Mouse (Mus musculus): Measurements from ENCODE around the gene Zfp185.

Zfp185 gene

DNA sequence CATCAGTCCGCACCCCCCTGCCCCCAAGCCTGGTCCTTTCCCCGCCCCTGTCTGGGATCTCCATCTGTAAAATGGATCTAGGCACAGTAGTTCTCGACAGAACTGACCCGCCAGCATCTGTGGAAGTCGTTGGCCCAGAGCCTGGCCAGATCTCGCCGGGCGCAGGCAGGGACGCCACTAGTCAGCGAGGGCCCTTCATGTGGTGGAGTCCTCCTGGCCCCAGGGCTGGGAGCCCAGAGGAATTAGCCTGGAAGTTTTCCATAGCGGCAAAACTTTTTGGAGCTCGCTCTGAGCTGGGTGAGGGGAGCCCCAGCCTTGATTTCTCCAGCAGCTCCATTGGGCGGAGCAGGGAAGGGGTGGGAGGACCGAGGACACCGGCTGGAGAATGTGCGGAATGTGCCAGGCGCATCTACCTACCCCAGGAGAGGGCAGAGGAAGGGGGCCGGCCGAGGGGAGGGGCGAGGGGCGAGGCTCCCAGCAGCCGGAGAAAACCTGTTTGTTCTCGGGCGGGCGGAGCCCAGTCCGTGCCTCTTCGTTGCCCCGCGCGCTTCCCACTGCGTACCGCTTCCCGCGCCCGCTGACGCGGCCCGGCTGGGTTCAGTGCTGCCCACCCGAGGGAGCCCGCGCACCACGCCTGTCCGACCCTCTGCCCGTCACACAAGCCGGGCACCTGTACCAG lies at the start of gene Zfp185:
TSS of gene Zfp185 (plus strand) at position 499 of the 679 bp plus-strand sequence.
- DNase-seq (ENCODE audit: low spot score) = peak; percentile 81

DNA sequence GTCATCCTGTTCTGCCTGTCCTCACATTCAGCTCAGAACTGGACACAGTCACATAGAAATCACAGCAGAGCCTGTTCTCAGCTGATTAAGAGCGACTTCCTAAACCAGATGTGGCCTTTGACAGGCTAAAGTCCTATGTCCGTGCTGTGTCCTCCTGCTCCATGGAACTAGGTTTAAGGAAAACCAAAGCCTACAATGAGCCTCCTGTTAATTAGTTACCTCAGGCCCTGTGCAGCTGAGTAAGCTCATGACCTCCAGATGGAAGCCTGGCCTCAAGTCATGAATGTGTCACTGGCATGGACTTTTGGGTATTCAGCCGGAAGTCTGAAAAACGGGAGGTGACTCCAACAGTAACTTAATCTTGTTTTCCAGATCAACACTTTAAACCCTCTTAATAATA lies 33.7 kb upstream of the Zfp185 start:
- peak; percentile 46 for DNase-seq (ENCODE audit: low spot score)

DNA sequence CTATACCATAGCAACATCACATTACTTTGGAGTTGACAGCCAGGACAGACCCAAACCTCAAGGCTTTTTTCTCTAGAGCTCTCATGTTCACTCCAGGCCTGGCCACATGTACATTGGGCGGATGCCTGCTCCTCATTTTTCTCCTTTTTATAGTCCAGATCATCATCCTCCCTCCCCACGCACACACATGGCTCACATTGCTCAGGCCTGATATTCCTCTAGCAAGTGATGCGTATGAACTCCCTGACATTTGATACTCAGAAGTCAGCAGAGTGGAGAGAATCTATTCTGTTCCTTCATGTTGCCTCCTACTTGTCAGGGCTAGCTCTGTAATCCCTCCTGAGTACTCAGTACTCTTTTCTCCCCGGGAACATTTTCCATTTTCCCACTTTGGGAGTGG lies 30.7 kb upstream of the Zfp185 start:
- no peak for DNase-seq (ENCODE audit: low spot score)

DNA sequence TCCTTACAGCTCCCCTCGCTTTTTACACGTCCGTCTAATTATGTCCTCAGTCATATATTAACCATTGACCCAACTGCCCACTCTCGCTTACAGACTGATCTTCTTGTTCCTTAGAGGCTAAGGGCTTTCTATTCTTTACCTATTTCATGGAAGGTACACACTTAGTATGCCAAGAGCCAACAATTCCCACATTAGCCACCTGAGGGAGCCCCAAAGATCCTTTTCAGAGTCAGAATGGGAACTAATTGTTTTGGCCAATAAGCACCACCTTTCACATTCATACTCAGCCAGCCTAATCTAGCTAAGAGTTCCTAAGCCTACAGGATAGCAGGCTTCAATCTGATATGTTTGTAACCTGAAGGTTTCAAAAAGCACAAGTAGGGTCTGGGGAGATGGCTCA lies 26.7 kb upstream of the Zfp185 start:
- no peak for DNase-seq (ENCODE audit: low spot score)

DNA sequence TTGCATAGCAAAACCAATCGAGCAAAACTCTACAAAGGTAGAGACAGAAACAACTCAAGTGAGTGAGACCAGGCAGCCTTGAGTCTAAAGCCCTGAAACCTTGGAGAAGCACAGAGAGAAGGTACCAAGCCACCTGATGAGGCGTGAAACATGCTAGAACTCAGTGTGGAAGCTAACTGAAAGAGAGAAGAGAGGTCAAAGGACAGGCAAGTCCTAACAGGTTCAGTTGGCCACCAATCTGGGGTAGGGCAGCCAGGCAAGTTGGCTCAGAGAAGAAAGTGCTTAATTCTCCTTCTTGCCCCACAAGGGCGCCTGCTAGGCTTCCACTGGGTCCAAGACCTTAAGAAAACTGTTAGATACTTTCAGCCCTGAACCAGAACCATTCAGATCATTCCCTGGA lies 25.6 kb upstream of the Zfp185 start:
- no peak for DNase-seq (ENCODE audit: low spot score)

DNA sequence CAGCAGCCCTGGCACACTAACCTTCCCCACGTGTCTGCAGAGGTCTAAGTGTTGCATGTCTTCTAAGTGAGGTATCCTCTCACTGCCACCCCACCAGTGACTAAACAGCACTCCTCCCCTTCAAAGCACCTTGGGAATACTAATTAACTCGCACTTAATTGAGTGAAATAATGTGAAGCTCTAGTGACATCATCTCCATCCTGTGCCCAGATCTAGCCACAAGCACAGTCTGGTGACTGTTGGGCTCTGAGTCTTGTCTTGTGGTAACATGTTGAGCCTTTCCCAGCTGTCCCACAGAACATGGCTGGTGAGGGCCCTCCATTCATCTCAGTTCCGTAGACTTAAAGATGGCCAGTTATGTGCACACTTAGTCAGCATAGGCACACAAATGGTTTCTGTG lies 24.4 kb upstream of the Zfp185 start:
- no peak for DNase-seq (ENCODE audit: low spot score)

DNA sequence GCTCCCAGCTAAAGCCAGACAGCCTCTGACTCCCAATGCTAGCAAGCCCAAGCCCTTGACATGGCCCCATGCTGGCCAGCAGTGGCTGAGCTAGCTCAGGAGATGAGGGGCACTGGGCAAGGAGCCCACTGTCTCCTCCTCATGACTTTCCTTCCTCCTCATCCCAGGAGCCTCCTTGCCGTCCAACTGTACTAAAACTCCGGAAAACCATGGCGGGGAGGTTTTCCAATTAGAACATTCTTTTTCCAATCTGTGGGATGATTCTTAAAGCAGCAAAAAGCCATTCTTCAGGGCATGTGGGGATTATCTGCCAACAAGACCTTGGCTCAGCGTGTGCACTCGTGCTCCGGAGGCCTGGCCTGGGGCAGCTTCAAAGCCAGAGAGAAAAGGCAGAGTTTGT lies 4.3 kb upstream of the Zfp185 start:
- no peak for DNase-seq (ENCODE audit: low spot score)

DNA sequence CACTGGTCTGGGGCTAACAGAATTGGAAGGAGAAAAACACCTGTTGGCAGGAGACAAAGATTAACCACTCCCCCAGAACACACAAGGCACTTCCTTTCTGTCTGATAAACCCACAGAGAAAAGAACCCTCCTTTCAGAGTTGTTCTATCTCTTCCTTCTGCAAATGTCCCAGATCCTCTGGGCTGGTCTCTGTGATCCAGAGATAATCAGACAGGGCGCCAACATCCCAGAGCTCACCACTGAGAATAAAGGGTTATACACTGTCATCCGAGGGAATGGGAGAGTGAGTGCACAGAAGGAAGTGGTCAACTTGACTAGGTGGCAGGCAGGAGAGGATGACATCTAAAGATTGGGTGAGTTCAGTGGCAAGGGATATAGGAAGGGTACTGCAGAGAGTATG lies 1.5 kb upstream of the Zfp185 start:
- DNase-seq (ENCODE audit: low spot score) = no peak

DNA sequence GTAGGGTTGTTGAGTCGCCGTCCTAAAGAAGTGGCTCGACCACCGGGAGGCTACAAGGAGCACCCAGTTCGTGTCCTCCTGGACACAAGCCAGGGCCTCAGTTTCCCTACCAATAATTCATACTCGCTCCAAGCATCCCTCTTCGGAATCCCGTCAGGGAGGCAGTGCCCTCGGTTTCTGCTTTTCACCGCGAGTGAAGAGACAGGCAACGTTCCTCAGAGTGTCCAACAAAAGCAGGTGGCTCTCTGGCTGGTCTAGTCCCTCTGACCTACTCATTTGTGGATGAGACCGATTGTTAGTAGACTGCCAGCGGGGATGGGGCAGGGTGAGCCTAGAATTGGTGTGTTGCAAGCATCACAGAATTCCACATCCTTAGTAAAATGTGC lies 374 bp downstream of the Zfp185 start:
- no peak for DNase-seq (ENCODE audit: low spot score)

DNA sequence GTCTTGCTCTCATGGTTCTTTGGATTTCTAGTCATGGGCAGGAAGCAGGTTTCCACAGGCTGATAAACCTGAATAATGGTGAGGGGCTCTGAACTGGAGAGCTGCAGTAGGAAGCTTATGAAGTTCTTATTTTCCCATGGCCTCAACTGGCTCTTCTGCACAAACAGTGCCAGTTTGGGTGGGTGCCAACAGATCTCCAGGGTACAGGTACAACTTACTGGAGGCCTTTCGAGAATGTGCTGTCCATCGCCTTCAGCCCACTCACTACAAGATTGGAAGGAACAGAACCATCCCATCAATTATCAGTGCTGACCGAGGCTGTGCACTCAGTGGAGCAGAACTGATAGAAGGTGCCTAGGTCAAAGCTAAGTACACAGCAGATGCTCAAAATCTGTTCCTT lies 1.3 kb downstream of the Zfp185 start:
- DNase-seq (ENCODE audit: low spot score) = no peak

DNA sequence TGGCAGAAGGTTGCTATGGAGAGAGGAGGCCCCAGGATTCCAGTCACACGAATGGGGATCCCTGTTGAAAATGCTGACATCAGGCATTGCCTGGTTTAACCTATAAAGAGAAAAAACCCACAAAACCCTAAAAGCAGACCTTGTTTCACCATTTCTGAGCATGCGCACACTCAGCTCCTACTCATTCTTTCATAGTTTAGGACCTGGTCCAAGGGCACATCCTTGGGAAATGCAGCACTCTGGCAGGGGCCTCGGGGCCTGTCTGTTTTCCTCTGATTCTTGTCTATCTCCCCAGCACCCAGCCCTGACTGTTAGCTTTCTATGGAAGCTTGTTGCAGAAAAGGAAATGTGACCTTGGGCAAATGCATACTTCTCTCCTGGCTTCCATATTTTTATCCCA lies 3.4 kb downstream of the Zfp185 start:
- no peak for DNase-seq (ENCODE audit: low spot score)

DNA sequence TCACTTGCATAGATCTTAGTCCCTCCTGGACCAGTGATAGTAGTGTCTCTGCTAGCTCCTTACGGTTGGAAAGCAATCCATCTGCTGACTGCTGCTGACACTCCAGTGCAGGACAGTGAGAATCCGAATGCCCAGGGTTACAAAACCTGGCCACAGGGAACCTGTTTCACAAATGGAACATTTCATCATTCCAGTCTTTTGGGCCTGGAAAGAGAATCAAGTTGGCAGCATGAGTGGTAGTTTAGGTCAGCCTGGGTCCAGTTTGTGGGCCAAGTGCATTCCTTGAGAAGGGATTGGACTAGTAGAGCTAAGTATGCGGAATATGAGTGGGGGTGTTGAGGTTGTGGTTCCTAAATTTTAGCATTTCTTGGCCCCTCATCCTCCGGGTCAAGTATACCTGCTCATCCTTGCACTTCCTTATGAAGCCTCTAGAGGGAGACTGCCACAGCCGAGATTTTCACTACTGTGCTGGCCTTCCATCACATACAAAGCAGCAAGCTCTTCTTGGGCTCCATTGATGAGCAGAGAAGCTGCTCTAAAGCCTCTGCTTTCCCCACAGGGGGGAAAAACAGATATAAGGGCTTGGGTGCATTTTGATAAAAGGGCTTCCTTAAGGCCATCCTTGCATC lies 5.3 kb downstream of the Zfp185 start:
- DNase-seq (ENCODE audit: low spot score) = no peak

- DNase-seq (ENCODE audit: low spot score) = no peak
These were observed 8.4 kb downstream of the Zfp185 start for GRCm38 (mm10) chrX:72995542-72995941.

GRCm38 (mm10) chrX:73003110-73003509 lies 16.0 kb downstream of the Zfp185 start:
- DNase-seq (ENCODE audit: low spot score) = no peak

- no peak for DNase-seq (ENCODE audit: low spot score)
These were observed 18.5 kb downstream of the Zfp185 start for GRCm38 (mm10) chrX:73005678-73006077.

DNA sequence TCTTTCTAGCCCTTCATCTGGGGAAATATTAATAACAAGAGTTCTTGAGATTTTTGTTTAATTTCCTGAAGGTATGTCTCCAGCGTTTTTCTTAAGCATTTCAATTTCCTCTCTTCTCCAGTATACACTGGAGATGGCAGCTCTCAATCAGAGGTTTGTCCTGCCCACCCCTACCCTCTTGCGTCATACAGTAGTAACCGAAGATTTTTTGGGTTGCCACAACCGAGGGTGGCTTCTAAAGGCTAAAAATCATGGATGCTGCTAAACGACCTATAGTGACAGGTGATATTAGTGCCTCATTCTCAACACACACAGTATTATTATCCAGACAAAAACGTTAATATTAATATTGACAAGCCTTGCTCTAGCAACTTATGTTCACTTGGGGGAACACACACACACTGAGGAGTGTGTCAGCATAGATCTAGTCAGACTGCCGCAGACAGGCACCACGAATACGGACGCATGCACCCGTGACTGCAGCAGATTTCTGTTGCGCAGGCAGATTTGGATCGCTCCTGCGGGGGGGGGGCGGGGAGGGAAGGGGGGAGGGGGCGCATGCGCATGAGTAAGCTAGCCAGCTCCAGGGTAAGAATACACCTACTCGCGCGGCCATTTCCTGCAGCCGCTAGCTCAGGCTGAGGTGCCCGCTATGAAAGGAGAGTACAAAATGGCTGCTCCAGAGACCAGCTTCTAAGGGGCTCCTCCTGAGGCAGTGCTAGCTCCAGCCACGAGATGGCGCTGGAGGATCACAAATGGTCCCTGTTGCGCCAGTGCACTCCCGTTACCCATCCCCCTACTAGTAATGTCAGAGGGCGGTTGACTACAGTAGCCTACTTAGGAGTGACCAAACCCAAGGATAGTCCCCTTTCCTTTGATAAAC lies 20.7 kb downstream of the Zfp185 start:
- peak; percentile 91 for DNase-seq (ENCODE audit: low spot score)

DNA sequence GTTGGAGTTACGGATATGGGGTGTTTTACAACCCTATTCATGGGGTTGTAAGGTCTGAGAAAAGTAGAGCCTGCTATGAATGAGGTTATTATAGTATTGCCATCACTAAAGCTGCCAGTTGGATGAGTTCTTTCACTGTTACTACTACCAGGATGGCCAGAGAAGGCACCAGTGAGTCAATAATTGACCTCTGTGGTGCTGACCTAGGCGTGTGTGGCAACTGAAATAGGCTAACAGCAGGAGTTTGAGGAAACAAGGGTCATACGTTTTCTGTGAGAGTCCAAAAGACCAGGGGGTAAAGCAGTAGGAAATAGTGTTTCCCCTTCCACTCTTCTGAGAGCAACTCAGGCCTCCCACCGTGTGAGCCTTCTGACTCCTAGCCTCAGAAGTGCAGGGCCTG lies 25.7 kb downstream of the Zfp185 start:
- peak; percentile 58 for DNase-seq (ENCODE audit: low spot score)

- no peak for DNase-seq (ENCODE audit: low spot score)
These were observed 49.9 kb downstream of the Zfp185 start, which contains the start of gene Pnma5 for GRCm38 (mm10) chrX:73037003-73037402. TSS of gene Pnma5 (minus strand) at chrX:73037103.

GRCm38 (mm10) chrX:73038831-73039230 lies 51.7 kb downstream of the Zfp185 start:
- no peak for DNase-seq (ENCODE audit: low spot score)

- DNase-seq (ENCODE audit: low spot score) = peak; percentile 30
These were observed 52.5 kb downstream of the Zfp185 start for GRCm38 (mm10) chrX:73039666-73040065.

GRCm38 (mm10) chrX:73053860-73054563 lies 66.9 kb downstream of the Zfp185 start:
- DNase-seq (ENCODE audit: low spot score) = peak; percentile 88

DNA sequence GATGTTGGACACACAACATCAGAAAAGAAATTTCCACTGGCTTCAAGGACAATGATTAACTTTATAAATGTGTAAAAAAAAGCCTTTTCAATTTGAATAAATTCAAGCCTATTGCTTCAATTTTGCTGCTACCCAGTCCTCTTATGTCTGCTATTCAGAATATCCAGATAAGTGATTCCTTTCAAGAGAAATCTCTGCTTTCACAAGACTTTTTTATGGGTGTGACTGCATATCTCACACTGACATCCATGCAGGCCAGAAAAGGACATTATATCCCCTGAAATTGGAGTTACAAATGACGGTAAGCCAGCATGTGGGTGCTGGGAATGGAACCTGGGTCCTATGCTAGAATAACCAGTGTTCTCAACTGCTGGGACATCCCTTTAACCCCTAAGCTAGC lies 74.4 kb downstream of the Zfp185 start:
- no peak for DNase-seq (ENCODE audit: low spot score)
